Mouse (Mus musculus): ENCODE measurements around the gene Fam189a1. TPM values are rescaled to one million over a fixed set of nuclear protein-coding genes. Genes with fewer than 3 reads are reported as not detected.
A peak's percentile ranks its signal among the peaks of the same experiment; 100 is the strongest.

The Fam189a1 gene
- polyA plus RNA-seq, 1 experiment from 2014 or later: 0.45 TPM

DNA sequence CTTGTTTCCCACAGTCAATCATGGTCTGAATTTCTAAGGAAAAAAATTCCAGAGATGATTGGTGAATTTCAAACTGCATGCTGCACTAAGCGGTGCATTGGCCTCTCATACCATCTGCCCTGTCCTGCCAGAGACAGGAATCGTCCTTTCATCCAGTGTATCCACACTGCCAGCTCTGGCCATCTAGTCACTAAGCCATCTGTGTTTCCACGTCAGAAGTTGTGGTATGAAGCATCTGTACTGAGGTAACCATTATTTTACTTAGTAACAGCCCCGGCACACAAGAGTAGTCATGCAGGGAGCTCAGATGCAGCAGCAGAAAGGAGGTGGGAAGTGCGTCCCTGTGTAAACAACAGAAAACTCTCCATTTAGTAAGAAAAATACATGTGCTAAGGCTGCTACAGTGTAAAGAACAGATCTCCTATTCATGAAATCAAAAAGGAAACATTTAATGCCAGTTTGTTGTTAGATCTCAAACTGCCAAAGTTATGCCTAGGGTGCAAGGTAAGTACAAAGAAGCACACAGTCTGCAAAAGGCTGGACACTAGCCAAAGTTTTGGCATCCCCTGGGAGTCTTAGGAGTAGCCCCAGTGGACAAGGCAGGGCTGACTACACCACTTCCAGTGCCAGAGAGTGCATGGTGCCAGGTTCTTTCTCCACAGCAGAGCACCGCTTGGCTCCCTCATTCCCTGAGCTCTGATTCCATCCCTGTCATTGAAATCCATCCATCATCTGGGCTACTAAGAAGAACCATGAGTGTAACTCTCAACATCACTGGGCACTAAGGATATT is 14.3 kb downstream of the Fam189a1 start:
- no peak overlapping the region for H3K27ac ChIP-seq
- H3K4me3 ChIP-seq: no peak overlapping the region
- H3K4me1 ChIP-seq: no peaks in the 10 kb centered on the region
- H3K9me3 ChIP-seq: no peaks in the 10 kb centered on the region
- no peaks in the 10 kb centered on the region for H3K36me3 ChIP-seq
- WGBS: 68% methylated on average over 6 of the region's 6 CpGs
- H3K27me3 ChIP-seq (ENCODE audit: insufficient read depth, poor library complexity, severe bottlenecking): no peaks in the 10 kb centered on the region
- no peak for DNase-seq (ENCODE audit: low spot score)

DNA sequence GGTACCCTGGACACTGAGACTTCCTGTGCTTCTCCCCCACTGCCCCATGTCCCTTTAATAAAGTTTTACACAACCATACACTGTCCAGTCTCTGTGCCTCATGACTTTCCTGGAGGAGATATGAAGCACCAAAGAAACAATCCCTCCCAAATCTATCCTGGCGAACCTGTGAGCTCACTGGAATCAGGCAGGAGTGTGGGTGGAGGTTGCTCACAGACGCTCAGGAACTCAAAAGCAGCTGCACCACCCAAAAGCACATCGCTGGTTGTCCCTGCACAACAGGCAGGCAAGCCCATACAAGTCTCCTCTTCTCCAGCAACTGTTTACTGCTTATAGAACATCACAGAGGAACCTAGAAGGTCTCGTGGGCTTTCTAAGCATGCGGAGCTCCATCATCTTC is 15.5 kb downstream of the Fam189a1 start:
- H3K4me1 ChIP-seq: no peaks in the 10 kb centered on the region
- no peak for DNase-seq (ENCODE audit: low spot score)
- WGBS: 69% methylated on average over 5 of the region's 5 CpGs

DNA sequence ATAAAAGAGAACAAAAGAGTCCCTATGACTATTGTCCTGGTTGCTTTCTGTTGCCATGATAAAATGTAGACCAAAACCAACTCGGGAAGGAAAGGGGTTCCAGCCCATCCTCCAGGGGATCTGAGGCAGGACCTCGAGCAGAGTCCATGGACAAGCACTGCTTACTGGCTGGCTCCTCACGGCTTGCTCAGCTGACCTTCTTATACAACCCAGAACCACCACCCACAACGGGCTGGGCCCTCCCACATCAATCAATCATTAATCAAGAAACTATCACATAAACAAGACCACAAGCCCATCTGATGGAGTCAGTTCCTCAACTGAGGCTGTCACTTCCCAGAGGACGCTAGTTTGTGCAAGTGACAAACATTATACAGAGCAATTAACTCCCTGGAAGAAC is 16.3 kb downstream of the Fam189a1 start:
- Histone ChIP-seq H3K27me3 (ENCODE audit: insufficient read depth, poor library complexity, severe bottlenecking) (no peaks in the 10 kb centered on the region), H3K27ac (no peak overlapping the region), H3K4me3 (no peak overlapping the region), H3K4me1 (no peaks in the 10 kb centered on the region), H3K36me3 (no peaks in the 10 kb centered on the region), H3K9me3 (no peaks in the 10 kb centered on the region)
- no peak for DNase-seq (ENCODE audit: low spot score)
- 67% methylated on average over 5 of the region's 5 CpGs for WGBS

More for the DNA sequence above, 15.5 kb downstream of the Fam189a1 start:
- H3K27me3 ChIP-seq (ENCODE audit: insufficient read depth, poor library complexity, severe bottlenecking): no peaks in the 10 kb centered on the region
- no peak overlapping the region for H3K4me3 ChIP-seq
- H3K9me3 ChIP-seq: no peaks in the 10 kb centered on the region
- H3K27ac ChIP-seq: no peak overlapping the region
- H3K36me3 ChIP-seq: no peaks in the 10 kb centered on the region

DNA sequence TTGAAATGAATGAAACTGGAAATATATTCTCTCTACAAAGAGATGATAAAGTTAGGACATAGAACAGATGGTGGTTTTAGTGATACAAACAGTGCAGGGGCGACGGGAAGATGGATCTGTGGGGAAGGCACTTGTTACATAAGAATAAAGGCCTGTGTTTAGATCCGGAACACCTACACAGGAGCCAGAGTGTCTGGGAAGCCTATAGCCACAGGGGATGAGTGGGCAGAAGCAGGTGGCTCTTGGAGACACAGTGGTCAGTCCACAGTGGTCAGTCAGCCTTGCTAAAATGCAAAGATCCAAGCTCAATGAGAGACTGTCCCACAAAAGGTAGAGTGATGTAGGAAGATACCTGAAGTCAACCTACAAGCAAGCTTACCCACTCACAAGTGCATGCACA is 32.6 kb downstream of the Fam189a1 start:
- H3K27me3 ChIP-seq (ENCODE audit: insufficient read depth, poor library complexity, severe bottlenecking): 0 out of 2 replicates have a peak, but pooled peaks cover 5% of the 10 kb centered on the region
- H3K27ac ChIP-seq: no peak overlapping the region
- no peak overlapping the region for H3K4me3 ChIP-seq
- H3K9me3 ChIP-seq: no peaks in the 10 kb centered on the region
- no peaks in the 10 kb centered on the region for H3K36me3 ChIP-seq
- no peak for DNase-seq (ENCODE audit: low spot score)
- peaks cover 14% of the 10 kb centered on the region; the same call in 1 of the 2 replicates for H3K4me1 ChIP-seq
- WGBS: 84% methylated on average over 3 of the region's 3 CpGs

DNA sequence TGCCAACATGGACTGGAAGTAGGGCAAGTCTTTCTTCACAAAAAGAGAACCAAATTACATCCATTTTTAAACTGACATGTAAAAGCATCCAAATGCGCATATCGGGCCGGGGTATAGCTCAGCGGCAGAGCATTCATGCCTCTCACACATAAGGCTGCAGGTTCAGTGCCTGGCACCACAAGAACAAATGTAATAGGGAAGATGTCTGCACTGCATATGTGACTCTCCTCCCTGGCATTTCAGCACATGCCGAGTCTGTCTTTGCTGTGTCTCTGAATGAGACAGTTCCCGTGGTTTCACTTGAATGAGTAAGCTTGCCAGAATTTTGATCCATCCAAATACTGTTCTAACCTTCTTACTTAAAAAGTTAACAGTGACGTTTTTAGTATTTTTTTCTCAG is 39.5 kb downstream of the Fam189a1 start:
- 87% methylated on average over 7 of the region's 7 CpGs for WGBS

DNA sequence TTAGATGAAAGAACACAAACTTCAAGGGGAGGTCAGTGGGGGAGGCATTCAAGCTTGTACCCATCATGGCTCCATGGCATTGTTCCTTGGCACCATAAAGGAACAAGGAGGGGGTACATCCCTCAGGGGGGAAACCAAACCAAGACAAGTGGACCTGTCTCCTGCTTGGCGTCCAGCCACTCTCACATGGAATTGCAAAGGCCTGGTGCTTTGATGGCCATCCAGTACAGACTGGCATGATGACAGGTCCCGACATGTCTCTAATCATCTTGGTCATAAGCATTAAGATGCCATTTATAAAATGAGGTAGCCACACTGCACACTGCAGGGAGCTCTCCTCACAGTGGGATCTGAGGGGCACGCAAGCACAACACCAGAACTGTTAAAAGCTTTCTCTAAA is 41.0 kb downstream of the Fam189a1 start:
- Histone ChIP-seq H3K4me1 (peaks cover 1% of the 10 kb centered on the region; the same call in 1 of the 2 replicates), H3K36me3 (no peaks in the 10 kb centered on the region), H3K27me3 (ENCODE audit: insufficient read depth, poor library complexity, severe bottlenecking) (no peaks in the 10 kb centered on the region), H3K27ac (no peak overlapping the region), H3K9me3 (no peaks in the 10 kb centered on the region), H3K4me3 (no peak overlapping the region)
- DNase-seq (ENCODE audit: low spot score): no peak
- 80% methylated on average over 3 of the region's 3 CpGs for WGBS

More for the DNA sequence above, 39.5 kb downstream of the Fam189a1 start:
- Histone ChIP-seq H3K4me3 (no peak overlapping the region), H3K27ac (no peak overlapping the region), H3K9me3 (no peaks in the 10 kb centered on the region), H3K27me3 (ENCODE audit: insufficient read depth, poor library complexity, severe bottlenecking) (no peaks in the 10 kb centered on the region), H3K4me1 (peaks cover 9% of the 10 kb centered on the region; the same call in 1 of the 2 replicates), H3K36me3 (no peaks in the 10 kb centered on the region)
- DNase-seq (ENCODE audit: low spot score): no peak

DNA sequence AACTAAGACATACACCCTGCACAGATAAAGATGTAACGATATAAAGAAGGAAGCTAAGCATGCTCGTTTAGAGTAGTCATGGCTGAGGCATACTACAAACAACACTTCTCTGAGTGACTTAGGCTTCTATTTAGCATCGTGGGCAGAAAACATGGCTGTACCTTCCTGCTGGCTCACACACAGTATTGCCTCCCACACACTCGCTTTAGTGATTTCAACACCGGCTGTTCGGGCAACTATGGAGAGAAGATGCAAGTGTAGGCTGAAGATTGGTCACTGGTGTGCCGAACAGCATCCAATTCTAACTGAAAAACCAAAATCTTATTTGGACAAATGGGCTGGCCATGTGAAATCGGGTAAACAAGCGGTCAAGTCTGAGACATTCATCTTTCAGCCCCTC is 44.7 kb downstream of the Fam189a1 start:
- DNase-seq (ENCODE audit: low spot score): no peak
- Histone ChIP-seq H3K27ac (no peak overlapping the region), H3K4me3 (no peak overlapping the region), H3K4me1 (no peaks in the 10 kb centered on the region), H3K27me3 (ENCODE audit: insufficient read depth, poor library complexity, severe bottlenecking) (no peaks in the 10 kb centered on the region), H3K9me3 (no peaks in the 10 kb centered on the region), H3K36me3 (no peaks in the 10 kb centered on the region)
- 87% methylated on average over 9 of the region's 9 CpGs for WGBS

DNA sequence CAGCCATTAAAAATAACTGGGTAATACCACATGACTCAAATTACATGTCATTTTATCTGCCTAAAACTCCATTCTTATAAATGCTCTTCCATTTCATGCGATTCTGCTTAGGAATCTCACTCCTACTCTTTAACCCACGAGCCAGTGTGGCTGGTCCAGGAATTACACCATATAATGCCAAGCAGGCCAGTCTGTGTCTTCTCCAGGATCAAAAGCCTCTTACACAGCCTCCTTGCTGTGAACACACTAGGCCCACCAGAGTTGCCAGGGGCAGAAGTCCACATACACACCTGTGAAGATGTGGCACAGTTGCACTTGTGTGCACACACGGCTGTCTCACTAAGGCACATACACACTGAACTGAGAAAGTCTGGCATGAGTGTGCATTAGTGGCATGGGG is 50.8 kb downstream of the Fam189a1 start:
- 84% methylated on average over 3 of the region's 3 CpGs for WGBS
- no peaks in the 10 kb centered on the region for H3K36me3 ChIP-seq
- H3K4me3 ChIP-seq: no peak overlapping the region
- no peaks in the 10 kb centered on the region for H3K4me1 ChIP-seq
- H3K27me3 ChIP-seq (ENCODE audit: insufficient read depth, poor library complexity, severe bottlenecking): no peaks in the 10 kb centered on the region
- no peak for DNase-seq (ENCODE audit: low spot score)
- H3K27ac ChIP-seq: no peak overlapping the region
- no peaks in the 10 kb centered on the region for H3K9me3 ChIP-seq

DNA sequence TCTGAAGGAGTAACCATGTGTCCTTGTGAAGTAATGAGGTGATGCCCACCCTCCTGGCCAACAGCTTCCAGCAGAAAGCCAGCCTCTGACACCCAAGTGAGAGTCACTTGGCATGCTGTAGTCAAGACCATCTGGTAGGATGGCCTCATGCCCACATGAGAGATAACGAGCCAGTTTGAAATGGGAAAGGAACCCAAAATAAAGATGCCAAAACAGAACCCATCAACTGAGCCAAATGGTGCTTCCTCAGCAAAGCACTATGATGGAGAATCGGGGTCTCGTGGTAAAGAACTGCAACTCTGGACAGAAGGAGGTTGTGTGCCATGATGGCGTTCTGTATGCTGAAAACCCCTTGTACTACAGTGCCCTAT is 51.3 kb downstream of the Fam189a1 start:
- no peak overlapping the region for H3K27ac ChIP-seq
- no peaks in the 10 kb centered on the region for H3K27me3 ChIP-seq (ENCODE audit: insufficient read depth, poor library complexity, severe bottlenecking)
- H3K4me3 ChIP-seq: no peak overlapping the region
- H3K9me3 ChIP-seq: no peaks in the 10 kb centered on the region
- WGBS: 80% methylated on average over 4 of the region's 4 CpGs
- no peaks in the 10 kb centered on the region for H3K4me1 ChIP-seq
- DNase-seq (ENCODE audit: low spot score): no peak
- H3K36me3 ChIP-seq: no peaks in the 10 kb centered on the region

DNA sequence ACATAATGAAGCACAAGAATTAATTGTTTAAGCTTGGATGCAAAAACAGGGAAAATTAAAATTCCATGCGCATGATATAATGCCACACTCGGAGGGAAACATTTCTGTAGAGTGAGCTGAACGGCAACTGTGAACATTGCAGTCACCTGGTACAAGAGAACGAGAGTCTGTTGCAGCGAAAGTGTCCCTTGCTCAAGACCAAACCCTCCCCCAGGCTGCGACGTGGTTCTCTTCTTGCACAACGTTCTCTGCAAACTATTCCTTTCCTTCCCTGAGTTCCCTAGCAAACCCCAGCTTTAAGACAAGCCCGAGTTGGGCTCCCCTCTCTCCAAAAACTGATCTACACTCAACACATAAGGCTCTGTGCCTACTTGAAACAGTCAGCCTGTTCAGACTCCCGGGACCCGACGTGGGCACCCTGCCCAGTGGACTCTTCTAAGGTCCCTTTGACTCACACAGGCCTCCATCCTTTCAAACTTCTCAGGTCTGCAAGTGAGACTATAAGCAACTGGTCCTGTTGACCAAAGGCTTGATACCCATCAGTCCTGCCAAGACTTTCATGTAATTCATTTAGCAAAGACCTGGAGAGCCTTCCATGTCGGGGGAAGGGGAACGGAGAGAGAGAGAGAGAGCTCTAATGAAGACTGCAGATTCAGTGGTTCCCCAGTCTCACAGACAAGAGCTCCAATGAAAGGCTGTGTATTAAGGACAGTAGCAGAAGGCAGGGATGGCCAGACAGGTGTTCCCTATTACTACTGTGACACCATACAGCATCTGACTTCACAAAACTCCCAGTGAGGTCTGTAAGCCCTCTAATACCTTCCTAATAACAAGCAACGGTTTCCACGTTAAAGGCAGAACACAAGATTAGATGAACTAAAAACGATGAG is 51.9 kb downstream of the Fam189a1 start:
- Histone ChIP-seq H3K27ac (no peak overlapping the region), H3K4me1 (no peaks in the 10 kb centered on the region), H3K4me3 (no peak overlapping the region), H3K9me3 (no peaks in the 10 kb centered on the region), H3K27me3 (ENCODE audit: insufficient read depth, poor library complexity, severe bottlenecking) (no peaks in the 10 kb centered on the region), H3K36me3 (no peaks in the 10 kb centered on the region)
- 87% methylated on average over 17 of the region's 17 CpGs for WGBS
- no peak for DNase-seq (ENCODE audit: low spot score)

DNA sequence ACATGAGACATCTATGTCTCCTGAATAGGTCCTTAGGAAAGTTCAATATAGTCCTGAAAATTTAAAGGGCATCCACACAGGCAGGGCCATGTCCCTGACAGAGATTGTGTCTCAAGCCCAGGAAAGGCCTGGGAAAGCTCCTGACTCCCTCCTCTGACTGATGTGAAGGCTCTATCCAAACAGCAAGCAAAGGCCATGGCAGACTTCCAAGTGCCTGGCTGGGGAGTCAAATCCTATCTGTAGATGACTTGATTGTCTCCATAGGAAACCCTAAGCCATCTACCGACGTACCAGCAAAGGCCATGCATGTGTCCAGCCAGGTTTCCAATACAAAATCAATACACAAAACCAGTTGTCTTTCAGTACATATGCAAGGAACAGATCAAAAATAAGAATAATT is 54.7 kb downstream of the Fam189a1 start:
- Histone ChIP-seq H3K27me3 (ENCODE audit: insufficient read depth, poor library complexity, severe bottlenecking) (no peaks in the 10 kb centered on the region), H3K4me1 (peaks cover 14% of the 10 kb centered on the region), H3K36me3 (no peaks in the 10 kb centered on the region), H3K27ac (no peak overlapping the region), H3K4me3 (no peak overlapping the region), H3K9me3 (no peaks in the 10 kb centered on the region)
- WGBS: 67% methylated on average over 2 of the region's 2 CpGs
- DNase-seq (ENCODE audit: low spot score): no peak

DNA sequence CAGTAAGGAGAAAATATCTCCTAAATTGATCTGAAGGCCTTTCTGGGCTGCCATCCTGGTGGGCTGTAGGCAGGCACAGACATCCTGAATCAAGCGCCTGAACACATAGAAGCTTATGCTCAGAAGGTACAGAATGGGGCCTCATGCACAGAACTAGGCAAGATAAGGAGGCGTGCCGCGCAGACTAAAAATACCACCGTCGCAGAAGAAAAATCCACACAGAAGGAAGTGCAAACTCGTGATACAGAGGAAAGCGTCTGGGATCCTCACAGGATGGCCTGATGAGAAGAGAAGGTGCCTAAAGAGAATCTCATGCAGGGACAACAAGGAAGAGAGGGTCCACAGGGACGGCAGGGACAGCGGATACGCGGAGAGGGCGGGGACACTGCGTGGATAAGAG is 58.7 kb downstream of the Fam189a1 start:
- DNase-seq (ENCODE audit: low spot score): no peak
- Histone ChIP-seq H3K4me3 (0 out of 2 replicates have a peak overlapping the region, but pooled peaks have one; percentile 25), H3K9me3 (no peaks in the 10 kb centered on the region), H3K4me1 (peaks cover 20% of the 10 kb centered on the region), H3K27me3 (ENCODE audit: insufficient read depth, poor library complexity, severe bottlenecking) (no peaks in the 10 kb centered on the region), H3K36me3 (no peaks in the 10 kb centered on the region), H3K27ac (peak overlapping the region; percentile 68; the same call in 1 of the 2 replicates)
- 54% methylated on average over 14 of the region's 14 CpGs for WGBS

DNA sequence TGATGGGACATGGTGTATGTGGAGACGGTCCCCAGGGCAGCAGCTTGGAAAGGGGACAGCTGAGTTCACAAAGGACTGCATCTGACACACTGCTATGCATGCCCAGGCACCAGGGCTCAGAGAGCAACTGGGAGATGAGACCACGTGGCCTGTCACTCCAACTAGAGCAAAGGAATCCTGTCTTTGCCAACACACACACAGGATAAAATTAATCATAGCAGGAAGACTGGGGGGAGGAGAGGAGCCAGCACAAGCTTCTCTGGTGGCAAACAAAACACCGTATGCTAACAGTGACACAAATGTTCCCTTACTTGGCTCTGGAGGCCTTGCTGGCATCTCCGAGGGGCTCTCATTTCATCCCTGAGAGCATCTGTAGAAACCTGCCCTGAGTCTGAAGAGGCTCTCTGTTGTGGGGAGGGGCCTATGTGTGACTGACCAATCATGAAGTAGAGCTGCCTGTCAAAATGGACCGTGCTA is 60.7 kb downstream of the Fam189a1 start:
- no peak for DNase-seq (ENCODE audit: low spot score)
- Histone ChIP-seq H3K4me1 (peaks cover 20% of the 10 kb centered on the region), H3K4me3 (no peak overlapping the region), H3K9me3 (no peaks in the 10 kb centered on the region), H3K36me3 (no peaks in the 10 kb centered on the region), H3K27ac (no peak overlapping the region), H3K27me3 (ENCODE audit: insufficient read depth, poor library complexity, severe bottlenecking) (no peaks in the 10 kb centered on the region)
- 53% methylated on average over 5 of the region's 5 CpGs for WGBS
